ENCODE assay signal across 8 mouse cellular contexts in genomic region chr14:76149531-76150179, GRCm38 (mm10). TPM values are rescaled to one million over a fixed set of nuclear protein-coding genes. Genes with fewer than 3 reads are reported as not detected.
DNase-seq lines count a peak whose midpoint lies in the region; ATAC-seq and TF ChIP-seq lines count a peak whose summit lies in the region.

No protein-coding gene starts in this region.

- DNase-seq in right cerebral cortex, postnatal 10 days (ENCODE audit: low spot score in 2 of 2): peak; percentile 50 to 55
- no peak for DNase-seq in right cerebral cortex, postnatal 14 days
- peak; percentile 53 to 55 for DNase-seq in cerebellum, adult 2 months
- DNase-seq in gastrocnemius, adult 2 months: peak; percentile 89
- peak; percentile 40 for DNase-seq in hindbrain, embryonic 14.5 days (ENCODE audit: low spot score)
- peak; percentile 65 for DNase-seq in liver
- DNase-seq in ovary, postnatal 10 days (ENCODE audit: low spot score): peak; percentile 34
- no peak for DNase-seq in natural killer cell, adult 2 months (ENCODE audit: low spot score in 2 of 2)

- H3K9me3 ChIP-seq in hindbrain, embryonic 14.5 days (ENCODE audit: control insufficient read depth, low read length): no peaks in the 10 kb centered on the region

- H3K4me2 ChIP-seq in hindbrain, embryonic 14.5 days (replicated peaks): peak overlapping the region; percentile 21; the same call in 1 of the 2 replicates

- H3K27ac ChIP-seq in cerebellum, adult 2 months (ENCODE audit: insufficient read depth, low read length): no peak overlapping the region
- peak overlapping the region; percentile 82 for H3K27ac ChIP-seq in gastrocnemius, adult 2 months
- H3K27ac ChIP-seq in hindbrain, embryonic 14.5 days: no peak overlapping the region

- 28% methylated on average over 13 of the region's 13 CpGs for WGBS in cerebellum, adult 2 months
- WGBS in hindbrain, embryonic 14.5 days: 43% methylated on average over 13 of the region's 13 CpGs

- intact Hi-C loops in gastrocnemius, adult 2 months (cut with DNase I): loop anchor here (5.0 kb wide), 3 partner anchors 68 to 268 kb away; no protein-coding TSS in a partner anchor

- TF ChIP-seq CTCF in cerebellum, adult 2 months (IDR thresholded peaks at IDR 0.05; ENCODE audit: borderline replicate concordance, insufficient read depth, low read depth, low read length): no peak
- no peak for TF ChIP-seq CTCF in gastrocnemius, adult 2 months (IDR thresholded peaks at IDR 0.05)

- H3K4me1 ChIP-seq in cerebellum, adult 2 months (ENCODE audit: control insufficient read depth, insufficient read depth, low read length): peaks cover 3% of the 10 kb centered on the region; the same call in 1 of the 2 replicates
- 0 out of 2 replicates have a peak, but pooled peaks cover 5% of the 10 kb centered on the region for H3K4me1 ChIP-seq in hindbrain, embryonic 14.5 days (replicated peaks; ENCODE audit: control insufficient read depth, insufficient read depth, low read length)

- TF ChIP-seq POLR2A in cerebellum, adult 2 months (IDR thresholded peaks at IDR 0.05; ENCODE audit: borderline replicate concordance, insufficient read depth, low read length): no peak

- no peak overlapping the region for H3K9ac ChIP-seq in hindbrain, embryonic 14.5 days

- H3K36me3 ChIP-seq in hindbrain, embryonic 14.5 days (replicated peaks; ENCODE audit: control insufficient read depth, insufficient read depth): no peaks in the 10 kb centered on the region

- peak overlapping the region; percentile 31 for H3K4me3 ChIP-seq in cerebellum, adult 2 months (replicated peaks; ENCODE audit: insufficient read depth, low read depth, low read length)
- peak overlapping the region; percentile 60 for H3K4me3 ChIP-seq in gastrocnemius, adult 2 months
- H3K4me3 ChIP-seq in hindbrain, embryonic 14.5 days (replicated peaks; ENCODE audit: low read length): no peak overlapping the region

- H3K27me3 ChIP-seq in cerebellum, adult 2 months (ENCODE audit: control insufficient read depth, insufficient read depth, low read length): no peaks in the 10 kb centered on the region
- H3K27me3 ChIP-seq in hindbrain, embryonic 14.5 days (ENCODE audit: control insufficient read depth, insufficient read depth, low read length): no peaks in the 10 kb centered on the region

- no peak for ATAC-seq in hindbrain, embryonic 14.5 days (ENCODE audit: low FRiP score)

RNA-seq across cellular contexts. Expression of gene Nufip1, which starts 39.0 kb away (rescaled TPM):
- 6.9 and 7.0 TPM in 2 replicates for polyA plus RNA-seq in cerebellum, adult 2 months (2012; rRNA removed)
- total RNA-seq in gastrocnemius, adult 2 months (2021): 1 to 10 TPM; 3.8 to 3.9 TPM
- 11.1 and 11.9 TPM in 2 replicates for polyA plus RNA-seq in hindbrain, embryonic 14.5 days (2014; fragmentation: Nextera tagmentation; extraction: Ambion mirVana)

RNA-seq across cellular contexts. Expression of gene Gpalpp1, which starts 39.1 kb away (rescaled TPM):
- 13.9 and 14.5 TPM in 2 replicates for polyA plus RNA-seq in cerebellum, adult 2 months (2012; rRNA removed)
- 1 to 10 TPM; 5.8 to 7.4 TPM for total RNA-seq in gastrocnemius, adult 2 months (2021)
- polyA plus RNA-seq in hindbrain, embryonic 14.5 days (2014; fragmentation: Nextera tagmentation; extraction: Ambion mirVana): 13.4 and 14.0 TPM in 2 replicates

Comparison
In these comparisons a context has a peak if more than half of its experiments do, and no peak if none do; other contexts are left out.
1. DNase-seq: peak in right cerebral cortex, postnatal 10 days (2 of 2), cerebellum, adult 2 months (2 of 2), gastrocnemius, adult 2 months (single experiment), hindbrain, embryonic 14.5 days (single experiment), liver (single experiment) and ovary, postnatal 10 days (single experiment); none in right cerebral cortex, postnatal 14 days (single experiment) and natural killer cell, adult 2 months (0 of 2).